Mouse (Mus musculus) thymus, postnatal 4 days (tissue): Measurements from ENCODE around the gene Txn2.

ENCODE experiments used
- DNase-seq: peaks from one replicate; pipeline ENCODE4 v3.0.0; 2021

Gene Txn2

DNA sequence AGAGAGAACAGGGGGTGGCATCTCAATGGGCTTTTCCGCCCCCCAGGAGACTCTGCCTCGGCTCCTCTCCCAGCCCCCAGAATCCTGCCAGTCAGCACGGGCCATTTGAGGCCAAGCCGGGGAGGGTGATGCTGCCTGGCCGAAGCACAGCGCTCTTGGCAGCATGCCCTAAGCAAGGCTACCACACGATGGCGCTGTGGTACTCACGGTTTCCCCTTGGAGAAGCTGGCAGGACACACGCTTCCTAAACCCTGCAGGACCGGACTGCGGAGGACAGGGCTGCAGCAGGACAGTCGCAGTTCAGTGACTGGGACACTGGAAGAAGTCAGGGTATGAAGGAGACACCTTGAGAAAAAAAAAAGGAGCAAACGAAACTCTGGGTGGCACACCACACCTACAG, 5.0 kb upstream of the Txn2 start:
- peak; percentile 99 for DNase-seq

DNA sequence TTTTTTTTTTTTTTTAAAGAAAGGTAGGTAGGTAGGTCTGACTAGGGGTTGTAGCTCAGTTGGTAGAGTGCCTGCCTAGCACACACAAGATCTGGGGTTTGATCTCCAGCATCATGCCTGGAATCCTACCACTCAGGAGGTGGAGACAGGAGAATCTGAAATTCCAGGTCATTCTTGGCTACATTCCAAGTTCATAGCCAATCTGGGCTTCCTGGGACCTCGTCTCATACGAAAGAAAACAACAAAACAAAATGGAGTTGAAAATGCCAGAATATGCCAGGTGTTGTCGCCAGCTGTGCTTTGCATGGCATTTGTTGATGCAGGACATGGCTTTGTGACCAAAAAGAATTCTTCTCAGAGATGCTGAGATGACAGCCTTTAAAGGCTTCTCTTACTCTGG, 4.4 kb upstream of the Txn2 start:
- no peak for DNase-seq

DNA sequence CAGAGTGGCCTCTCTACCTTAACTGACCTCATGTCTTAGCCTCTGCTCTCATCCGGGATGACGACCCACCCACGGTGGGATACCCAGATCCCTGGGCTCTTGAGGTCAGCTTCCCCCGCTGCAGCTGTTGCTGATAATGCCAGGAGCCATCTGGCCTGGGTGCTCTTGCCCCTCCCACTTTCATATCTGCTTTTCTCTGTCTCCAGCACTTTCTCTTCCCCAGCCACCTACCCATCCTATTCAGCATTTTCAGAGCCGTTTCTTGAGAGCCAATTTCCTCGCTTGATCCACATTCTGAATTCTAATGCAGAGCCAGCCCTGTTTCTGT, 2.8 kb upstream of the Txn2 start:
- no peak for DNase-seq

DNA sequence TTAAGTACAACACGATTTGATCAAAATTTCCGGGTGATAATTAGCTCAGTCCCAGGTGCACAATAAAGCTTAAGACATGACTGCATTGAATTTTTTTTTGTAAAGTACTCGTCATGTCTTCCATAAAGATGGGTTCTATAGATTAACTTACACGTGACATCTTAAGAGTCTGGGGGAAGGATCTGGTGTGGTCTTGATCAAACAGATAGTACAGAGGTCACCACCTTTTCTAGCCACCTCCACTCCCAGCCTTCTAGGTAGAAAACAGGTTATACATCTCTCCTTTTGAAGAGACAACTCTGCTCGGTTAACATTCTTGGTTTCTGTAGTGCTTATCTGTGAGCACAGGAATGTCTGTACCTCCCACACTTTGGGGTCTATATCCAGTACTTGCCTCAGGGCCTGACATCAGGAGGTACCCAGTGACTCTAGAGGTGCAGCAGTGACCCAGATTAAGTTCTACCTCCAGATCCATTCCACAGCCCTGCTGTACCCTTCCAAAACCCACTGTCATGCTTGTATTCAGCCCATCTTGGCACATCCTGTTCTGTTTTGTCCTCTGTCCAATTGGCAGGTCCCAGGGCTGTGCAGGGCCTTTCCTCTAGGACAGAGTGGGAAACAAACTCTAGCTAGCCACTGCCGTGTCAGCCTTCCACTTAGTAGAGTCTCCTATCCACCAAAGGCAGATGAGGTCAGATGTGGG, 2.3 kb upstream of the Txn2 start:
- DNase-seq = no peak

DNA sequence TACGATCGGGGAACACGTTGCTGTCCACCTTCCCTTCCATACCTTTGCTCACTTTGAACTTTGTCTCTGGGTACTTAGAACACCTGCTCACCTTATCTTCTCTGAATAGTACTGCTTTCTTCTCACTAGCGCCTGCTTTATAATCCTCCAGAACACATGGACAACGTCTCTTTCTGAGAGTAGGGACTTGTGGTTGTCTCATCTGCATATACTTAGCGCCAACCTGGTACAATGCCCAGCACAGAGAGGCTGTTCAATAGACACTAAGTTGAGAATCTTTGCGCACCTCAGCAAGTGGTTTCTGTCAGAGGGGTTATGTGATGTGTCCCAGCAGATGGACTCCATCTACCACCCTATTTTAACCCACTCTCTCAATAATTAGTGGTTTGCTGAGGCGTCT, 998 bp upstream of the Txn2 start:
- DNase-seq = no peak

DNA sequence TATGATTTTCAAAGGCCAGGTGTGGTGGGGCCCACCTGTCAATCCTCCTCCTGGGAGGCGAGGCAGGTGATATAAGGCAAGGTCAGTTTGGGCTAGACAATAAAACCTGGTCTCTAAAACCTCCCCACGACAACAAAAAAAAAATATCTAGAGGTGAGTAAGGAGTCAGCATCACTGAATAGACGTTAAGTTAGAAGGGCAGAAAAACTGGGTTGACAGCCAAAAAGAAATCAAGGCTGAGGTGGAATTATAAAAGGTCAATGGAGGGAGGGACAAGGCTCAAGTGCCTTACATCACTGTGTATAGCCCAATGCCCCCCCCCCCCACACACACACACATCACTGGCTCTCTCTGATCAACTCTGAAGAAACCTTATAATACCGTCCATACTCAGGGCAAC, 715 bp downstream of the Txn2 start:
- DNase-seq = no peak

DNA sequence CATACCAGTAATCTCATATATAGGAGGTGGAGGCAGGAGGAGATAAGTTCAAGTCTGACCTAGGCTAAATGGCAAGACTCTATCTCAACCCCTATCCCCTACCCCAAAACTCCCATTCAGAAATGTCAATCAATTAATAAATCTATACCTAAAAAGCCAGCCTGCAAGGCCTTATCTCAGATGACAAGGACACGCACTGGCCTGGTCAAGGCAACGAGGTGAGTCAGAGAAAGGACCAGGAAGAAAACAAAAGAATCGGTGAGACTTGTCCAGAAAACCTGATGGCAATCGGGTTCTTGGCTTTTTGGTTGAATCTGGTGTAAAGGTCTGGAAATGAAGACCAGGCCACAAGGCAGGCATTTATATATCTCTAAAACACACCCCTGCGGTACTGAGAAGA, 1.9 kb downstream of the Txn2 start:
- DNase-seq = no peak

DNA sequence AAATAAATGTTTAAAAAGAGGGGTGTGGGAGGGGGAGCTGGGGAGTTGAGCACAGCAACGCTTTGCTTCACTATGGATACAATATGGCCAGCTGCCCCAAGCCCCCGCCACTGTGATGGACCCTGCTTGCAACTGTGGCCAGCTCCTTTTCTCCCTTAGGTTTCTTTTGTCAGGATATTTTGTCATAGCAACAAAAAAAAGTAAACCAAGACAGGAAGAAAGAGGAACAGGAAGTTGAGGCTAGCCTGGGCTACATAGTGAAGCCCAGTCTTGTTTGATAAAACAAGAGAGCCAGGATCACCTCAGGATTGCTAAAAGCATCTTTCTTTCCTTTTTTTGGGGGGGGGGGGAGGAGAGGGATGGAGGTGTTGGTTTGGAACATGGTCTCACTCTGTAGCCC, 3.6 kb downstream of the Txn2 start:
- DNase-seq = no peak

DNA sequence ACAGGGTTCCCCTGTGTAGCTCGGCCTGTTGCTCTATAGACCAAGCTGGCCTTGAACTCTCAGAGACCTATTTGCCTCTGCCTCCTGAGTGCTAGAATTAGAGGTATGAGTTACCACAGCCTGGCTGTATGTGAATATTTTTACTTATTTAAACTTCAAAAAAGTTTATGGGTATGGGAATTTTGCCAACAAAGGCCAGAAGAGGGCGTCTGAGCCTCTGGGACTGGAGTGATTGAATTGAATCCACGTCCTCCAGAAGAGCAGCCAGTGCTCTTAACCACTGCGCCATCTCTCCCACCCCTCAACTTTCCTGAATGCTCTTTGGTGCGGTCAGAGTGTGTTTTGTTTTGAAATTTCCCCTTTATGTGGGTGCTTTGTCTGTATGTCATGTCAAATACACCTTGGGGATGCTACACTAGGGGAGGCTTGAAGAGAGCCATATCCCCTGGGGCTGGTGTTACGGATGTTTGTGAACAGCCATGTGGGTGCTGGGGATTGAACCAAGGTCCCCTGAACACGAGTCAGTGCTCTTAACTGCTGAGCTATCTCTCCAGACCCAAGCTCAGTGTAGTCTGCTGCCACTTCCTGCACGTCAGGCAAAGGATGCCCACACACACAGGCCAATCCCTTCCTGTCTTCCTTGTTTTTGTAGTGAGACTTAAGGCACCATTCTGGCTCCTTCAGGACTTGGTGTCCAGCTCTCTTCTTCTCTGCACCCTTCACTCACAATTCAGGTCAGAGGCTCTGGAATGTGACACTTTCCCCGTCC, 5.4 kb downstream of the Txn2 start:
- DNase-seq = no peak

DNA sequence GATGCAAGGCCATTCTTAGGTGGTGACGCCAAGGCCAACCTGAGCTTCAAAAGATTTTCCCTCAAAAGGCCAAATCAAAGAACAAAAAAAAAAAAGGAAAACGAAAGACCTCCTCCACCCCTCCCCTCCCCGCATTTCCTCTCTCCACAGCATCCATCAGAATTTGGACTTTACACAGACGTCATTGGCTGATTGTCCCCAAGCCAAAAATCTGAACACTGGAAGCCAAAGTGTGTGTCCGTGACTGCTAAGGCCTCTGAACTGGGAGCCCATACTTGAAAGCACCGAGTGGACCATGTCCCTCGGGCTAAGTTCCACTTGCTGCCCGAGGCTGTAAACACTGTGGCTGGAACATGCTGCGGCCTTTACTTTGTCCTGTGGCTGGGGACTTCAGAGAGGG, 6.1 kb downstream of the Txn2 start:
- no peak for DNase-seq

DNA sequence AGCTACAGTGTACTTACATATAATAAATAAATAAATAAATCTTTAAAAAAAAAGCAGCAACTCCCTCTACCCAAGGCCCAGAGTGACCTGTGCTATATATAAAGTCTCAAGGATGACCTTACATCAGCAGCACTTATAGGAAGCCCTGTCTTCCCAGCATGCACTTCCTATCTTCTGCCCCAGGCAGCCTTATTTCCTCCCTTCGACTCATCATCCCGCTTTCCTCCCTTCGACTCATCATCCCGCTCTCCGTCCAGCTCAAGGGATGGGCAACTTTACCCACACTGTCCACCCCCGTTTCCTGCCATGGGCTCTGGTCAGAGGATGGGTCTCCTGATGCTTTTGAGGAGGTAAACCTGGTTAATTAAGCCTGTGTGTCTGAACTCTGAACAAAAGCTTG, 7.2 kb downstream of the Txn2 start:
- no peak for DNase-seq

DNA sequence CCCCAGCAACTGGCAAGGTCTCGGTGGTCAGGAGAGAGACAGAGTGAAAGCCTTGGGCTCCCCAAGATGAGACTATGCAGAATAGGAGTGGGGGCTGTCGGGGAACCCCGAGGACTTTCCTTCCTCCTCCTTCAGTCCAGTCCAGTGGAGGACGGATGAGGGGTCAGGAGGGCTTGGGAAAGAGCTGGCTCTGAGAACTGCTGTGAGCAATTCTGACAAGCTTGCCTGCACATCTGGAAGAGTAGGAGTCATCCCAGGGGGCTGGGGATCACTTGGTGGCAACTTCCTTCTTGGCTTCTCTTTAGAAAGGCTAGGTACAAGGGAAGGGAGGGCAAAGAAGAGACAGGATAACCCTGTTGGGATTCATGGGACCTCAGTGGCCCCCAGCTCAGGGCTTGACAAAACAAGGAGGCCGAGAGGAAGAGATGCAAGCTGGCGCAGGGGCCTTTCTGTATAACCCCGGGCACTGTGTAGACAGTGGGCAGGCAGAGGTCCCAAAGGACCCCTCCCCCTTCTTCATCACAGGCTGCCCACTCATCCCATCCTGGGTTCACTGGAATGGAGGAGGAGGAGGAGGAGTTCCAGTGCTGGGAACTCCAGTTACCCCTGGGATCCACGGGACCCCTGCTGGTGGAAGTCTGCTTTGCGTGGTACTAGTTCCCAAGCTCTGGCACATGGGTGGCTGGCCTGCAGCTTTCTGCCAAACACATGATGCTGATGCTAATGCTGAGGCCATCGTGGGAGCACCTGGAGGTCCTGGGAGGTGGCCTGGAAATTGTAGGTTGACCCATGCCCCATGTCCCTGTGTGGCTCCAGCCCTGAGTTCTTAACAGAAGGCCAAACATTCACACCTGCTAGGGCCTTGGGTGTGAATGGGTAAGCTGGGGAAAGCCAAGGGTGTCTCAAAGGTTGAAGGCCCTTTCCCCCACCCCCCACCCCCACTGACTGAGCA, 8.0 kb downstream of the Txn2 start:
- peak; percentile 74 for DNase-seq

DNA sequence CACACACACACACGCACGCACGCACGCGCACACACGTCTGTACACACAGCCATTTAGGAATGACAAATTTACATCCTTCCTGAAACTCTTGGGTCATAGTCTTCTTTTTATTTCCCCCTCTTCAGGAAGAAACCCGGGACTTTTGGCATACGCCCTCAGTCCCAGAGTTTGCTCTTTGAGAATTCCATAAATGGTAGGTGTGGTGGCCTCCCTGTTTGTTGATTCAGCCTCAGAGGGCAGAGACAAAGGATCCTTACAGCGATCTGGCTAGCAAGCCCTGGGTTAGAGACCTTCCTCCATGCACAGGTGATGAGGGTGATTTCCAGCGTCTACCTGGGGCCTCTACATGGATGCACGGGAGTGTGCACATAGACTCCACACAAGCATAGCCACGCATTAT, 9.4 kb downstream of the Txn2 start:
- DNase-seq = no peak

DNA sequence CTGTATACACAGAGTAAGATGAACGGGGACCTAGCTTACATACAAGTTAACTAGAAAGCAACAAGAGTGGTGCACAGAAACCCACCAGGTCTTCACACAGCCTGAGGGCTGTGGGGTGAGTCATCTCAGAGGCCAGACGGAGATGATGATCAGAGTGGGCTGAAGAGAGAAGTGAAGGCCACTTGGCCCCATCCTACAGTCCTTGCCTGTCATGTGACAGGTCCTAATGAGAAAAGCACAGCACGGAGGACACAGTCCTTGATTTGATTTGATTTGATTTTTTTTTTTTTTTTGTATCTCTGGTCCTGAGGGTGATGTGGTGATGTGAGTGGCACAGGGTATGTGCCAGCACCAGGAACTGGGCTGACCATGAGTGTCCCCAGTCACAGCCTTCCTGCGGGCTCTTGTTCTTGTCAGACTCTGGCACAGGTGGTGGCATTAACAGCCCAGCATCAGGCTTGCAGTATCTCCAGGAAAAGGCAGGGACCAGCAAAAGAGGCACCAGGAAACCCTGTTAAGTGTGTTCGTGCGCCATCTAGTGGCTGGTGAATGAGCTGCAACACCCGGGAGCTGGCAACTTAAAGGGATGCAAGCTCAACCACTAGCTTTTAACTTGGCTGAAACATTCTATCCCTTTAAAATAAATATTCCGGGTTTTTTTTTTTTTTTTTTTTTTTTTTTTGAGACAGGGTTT, 11.8 kb downstream of the Txn2 start:
- DNase-seq = peak; percentile 91

DNA sequence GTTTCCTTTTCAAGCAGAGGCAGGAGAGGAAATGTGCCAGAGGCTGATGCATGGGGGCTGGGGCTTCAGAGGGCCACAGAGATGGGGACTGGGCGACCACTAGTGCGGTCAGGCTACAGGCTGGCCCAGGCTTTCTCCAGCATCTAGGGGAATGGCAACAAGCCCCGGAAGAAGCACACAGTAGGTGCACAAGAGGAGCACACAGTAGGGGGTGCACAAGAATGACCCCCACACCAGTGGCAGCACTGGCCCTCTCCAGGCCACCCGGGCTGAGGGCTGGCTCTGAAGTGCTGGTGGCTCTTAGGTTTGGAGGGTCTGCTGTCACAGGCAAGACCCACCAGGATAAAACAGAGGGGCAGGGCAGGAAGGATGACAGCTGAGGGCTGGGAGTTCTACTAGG, 13.5 kb downstream of the Txn2 start:
- no peak for DNase-seq

DNA sequence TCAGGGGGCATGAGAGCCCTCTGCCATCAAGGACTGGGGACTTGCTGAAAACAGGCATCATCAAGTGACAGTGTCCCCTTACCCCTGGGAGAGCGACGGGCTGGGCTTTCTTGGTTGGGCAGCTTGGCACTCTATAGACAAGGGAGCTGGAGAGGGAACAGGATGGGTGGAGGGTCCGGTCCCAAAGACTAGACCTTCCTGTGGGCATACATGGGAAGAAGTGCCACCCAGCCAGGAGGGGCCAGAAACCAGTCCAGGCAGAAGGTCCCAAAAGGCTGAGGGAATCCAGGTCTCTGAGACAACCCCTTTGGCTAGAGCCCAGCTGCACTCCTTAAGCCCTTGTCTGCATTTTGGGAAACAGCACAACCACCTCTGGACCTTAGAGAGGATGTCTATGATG, 14.3 kb downstream of the Txn2 start:
- no peak for DNase-seq

DNA sequence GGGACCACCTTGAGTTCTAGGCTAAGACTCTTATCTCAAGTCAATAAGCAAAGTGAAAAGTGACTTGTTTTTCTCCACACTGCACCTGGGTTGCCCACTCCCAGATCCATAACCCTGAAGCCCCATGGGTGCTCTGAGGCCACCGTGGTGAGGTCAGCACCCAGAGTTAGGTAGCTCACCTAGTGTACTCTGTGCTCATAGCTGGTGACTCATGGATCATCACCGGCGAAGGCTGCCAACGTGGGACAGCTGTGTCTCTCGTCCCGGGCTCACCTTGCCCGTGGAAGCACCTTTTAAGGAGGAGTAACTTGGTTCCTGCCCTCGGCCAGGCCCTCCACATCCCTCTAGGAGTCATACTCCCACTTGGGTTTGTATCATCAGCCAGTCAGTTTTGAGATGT, 15.8 kb downstream of the Txn2 start:
- DNase-seq = no peak

DNA sequence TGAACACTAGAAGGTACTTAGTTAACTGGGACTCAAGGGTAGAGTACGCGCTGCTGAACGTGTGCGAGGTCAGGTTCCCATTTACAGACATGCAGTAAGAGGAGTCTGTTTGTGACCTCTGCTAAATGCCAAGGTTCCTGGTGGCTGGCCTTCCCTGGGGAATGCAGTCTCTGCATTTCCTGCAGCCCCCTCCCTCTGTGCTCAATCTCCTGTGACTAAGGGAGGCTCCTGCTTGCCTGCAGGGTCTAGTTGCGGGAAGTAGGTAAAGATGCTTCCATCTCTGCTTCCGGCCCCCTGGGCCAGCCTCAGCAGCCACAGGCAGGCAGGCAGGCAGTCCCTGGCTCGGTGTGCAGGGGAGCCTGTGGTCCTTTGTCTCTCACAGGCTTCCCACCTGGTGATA, 16.2 kb downstream of the Txn2 start:
- peak; percentile 51 for DNase-seq

DNA sequence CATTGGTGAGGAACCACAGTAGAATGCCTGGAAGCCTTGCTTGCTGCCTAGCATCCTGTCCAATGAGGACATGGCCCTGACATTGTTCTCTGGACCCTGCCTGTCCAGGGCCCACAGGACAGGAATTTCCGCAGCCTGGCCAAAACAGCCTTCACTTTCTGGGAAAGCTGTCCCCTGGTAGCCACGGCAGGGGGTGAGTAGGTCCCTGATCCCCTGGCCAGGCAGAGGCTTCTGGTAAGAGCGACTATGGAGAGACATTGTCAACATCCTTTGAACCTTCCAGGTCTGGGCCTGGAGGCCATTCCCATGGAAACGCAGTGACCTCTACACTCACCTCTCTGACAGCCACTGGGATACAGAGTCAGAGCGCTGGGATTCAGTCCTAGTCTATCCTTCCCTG, 16.8 kb downstream of the Txn2 start:
- no peak for DNase-seq

DNA sequence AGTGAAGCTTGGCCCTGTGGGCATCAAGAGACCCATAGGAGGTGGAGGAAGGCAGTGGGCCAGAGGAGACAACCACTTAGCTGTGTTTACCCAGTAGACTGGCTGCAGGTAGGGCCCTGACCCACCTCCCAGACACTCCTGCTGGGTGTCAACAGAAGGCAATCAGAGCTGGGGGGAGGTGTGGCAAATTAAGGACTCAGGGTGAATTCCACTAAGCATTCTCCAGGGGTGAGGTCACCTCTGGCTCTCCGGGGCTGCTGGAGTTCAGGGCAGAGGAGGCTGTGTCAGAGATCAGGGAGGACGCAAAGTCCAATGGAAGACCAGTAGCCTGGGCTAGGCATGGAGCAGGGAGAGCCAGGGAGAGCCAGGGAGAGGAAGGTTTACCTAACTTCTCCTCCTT, 17.7 kb downstream of the Txn2 start:
- DNase-seq = no peak

DNA sequence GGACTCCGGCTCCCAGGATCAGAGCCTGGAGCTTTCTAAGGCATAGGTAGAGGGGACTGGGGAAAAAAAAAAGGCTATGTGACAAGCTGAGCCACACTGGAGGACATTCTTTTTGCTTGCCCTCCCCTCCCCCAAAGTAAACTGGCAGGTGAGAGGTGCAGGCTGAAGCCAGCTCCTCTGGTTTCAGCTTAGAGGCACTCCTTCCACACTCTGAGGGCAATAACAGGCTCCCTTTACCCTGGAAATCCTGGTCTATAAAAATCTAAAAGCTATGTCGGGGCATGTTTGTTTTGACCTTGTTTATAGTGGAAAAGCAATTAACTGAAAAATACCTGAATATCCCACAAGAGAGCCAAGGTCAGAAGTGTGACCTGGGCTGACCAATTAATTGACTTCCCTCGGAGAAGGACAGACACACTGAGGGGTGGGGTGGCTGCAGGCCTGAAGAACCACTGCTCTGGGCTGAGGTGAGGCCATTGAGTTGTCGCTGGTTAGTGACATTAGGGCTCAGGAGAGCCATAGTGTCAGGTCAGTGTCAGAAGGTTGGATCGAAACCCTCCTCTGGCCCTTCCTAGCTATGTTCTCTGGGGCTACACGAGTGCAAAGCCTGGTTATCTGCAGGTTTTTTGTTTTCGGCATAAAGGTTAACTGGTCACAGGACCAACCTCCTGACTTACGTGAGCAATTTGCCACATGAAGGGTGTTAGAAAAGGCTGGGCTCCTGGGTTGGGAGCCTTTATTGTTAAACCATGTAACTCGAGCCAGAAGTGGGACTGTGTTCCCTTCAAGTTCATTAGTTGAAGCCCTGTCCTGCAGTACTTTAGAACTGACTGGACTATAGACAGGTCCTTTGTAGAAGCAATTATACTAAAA, 20.9 kb downstream of the Txn2 start:
- DNase-seq = no peak

DNA sequence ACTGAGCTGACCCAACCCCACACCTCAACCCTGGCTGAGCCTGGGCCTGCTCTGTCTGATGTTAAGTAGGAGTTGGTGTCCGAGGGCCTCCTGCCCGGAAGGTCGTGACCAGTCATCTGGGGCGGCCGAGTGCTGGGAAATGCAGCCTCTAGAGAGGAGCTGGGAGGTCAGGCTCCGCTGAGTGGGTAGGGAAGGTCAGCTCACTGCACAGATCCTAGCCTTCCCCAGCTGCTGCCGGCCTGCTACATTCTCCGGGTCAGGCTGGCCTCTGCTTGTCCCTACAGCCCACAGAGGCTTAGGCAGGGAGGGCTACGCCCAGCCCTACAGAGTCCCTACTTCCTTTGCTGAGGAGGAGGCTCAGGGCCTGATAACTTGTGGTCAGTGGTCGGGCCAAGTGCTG, 22.3 kb downstream of the Txn2 start:
- DNase-seq = no peak
